Mouse (Mus musculus): Measurements from ENCODE around the gene Mb. TPM values are rescaled to one million over a fixed set of nuclear protein-coding genes. Genes with fewer than 3 reads are reported as not detected.

The Mb gene
- polyA plus RNA-seq, 1 experiment from 2014 or later, result not detected

Other genes starting within 250 kb of the Mb start
- 36.8 and 38.6 TPM in 2 replicates for gene Zfp251, start 179.2 kb downstream of the Mb start, polyA plus RNA-seq (2016; fragmentation: Nextera tagmentation; extraction: Ambion mirVana)
- 11.7 and 13.1 TPM in 2 replicates for gene Zfp7, start 171.4 kb downstream of the Mb start, polyA plus RNA-seq (2016; fragmentation: Nextera tagmentation; extraction: Ambion mirVana)
- gene Gm49527, start 171.3 kb downstream of the Mb start, polyA plus RNA-seq (2016; fragmentation: Nextera tagmentation; extraction: Ambion mirVana), result 0.54 TPM in 1 of 2 replicates, not detected in the other
- gene Zfp647, start 125.2 kb downstream of the Mb start, polyA plus RNA-seq (2016; fragmentation: Nextera tagmentation; extraction: Ambion mirVana), result 25.8 and 26.8 TPM in 2 replicates
- 63.1 and 67.2 TPM in 2 replicates for gene 1110038F14Rik, start 102.2 kb downstream of the Mb start, polyA plus RNA-seq (2016; fragmentation: Nextera tagmentation; extraction: Ambion mirVana)
- not detected in 2 replicates for gene Apol6, start 5.9 kb downstream of the Mb start, polyA plus RNA-seq (2016; fragmentation: Nextera tagmentation; extraction: Ambion mirVana)